Mouse (Mus musculus): ENCODE data around the gene Ctbp2.

- no peak for TF ChIP-seq POLR2A (IDR thresholded peaks at IDR 0.05; ENCODE audit: low read depth, low read length)
- no peak for TF ChIP-seq CTCF (IDR thresholded peaks at IDR 0.05; ENCODE audit: extremely low read depth, insufficient read depth, insufficient read length, insufficient replicate concordance)
Measured at GRCm38 (mm10) chr7:133171403-133172032, 47.4 kb upstream of the Ctbp2 start.
